Mouse (Mus musculus): ENCODE measurements at regions not wholly inside any gene's neighbourhood (a gene's known extent, or its start where the extent isn't known, plus 50 kb on each side); places are given as distances from the start of the nearest gene placed in this dataset.

DNA sequence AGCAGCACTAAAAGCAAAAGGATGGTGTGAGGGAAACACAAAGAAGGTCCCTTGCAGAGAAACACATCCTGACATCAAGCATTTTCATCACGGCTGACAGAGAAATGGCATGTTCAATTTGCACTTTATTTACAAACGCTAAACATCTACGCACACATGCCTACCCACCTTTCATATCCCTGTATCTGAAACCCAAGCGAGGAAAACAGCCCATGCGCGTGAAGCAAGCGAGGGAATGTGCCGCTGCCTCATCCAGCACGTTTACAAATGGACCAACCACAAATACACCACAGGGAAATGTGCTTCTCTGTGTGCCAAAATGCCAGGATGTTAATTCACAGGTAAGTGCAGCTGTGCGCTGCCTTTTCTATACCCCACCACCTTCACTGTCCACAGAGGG is 399.7 kb upstream of the Pou3f3 start:
- no peak for DNase-seq (ENCODE audit: low spot score in 2 of 2)

DNA sequence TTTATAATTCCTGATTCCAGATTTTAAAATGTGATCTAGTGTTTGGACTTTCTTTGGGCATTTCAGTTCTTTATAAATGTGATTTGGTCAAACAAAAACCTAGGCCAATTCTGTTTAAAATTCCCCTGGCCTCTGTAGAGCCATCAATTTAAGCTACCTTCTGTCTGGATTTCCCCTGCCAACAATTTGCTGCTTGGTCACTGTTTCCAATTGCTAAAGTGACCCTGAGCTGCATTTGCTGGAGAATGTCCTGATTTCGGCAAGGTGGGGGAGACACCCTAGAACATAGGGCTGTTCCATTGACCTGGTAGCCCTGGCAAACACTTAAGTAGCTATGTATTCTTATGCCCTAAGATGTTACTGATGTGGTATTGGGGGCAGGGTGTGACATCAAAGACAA is 386.3 kb upstream of the Pou3f3 start:
- no peak for DNase-seq (ENCODE audit: low spot score in 2 of 2)

DNA sequence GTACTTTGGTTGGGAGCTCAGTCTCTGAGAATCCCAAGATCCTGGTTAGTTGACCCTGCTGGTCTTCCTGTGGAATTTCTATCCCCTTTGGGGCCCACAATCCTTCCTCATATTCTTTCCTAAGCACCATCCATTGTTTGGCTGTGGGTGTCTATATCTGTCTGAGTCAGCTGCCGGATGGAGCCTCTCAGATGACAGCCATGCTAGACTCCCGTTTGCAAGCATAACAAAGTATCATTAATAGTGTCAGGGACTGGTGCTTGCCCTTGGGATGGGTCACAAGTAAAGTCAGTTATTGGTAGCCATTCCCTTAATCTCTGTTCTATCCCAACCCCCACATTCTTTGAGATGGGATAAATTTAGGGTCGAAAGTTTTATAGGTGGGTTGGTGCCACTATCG is 382.1 kb upstream of the Pou3f3 start:
- no peak for DNase-seq (ENCODE audit: low spot score in 2 of 2)

DNA sequence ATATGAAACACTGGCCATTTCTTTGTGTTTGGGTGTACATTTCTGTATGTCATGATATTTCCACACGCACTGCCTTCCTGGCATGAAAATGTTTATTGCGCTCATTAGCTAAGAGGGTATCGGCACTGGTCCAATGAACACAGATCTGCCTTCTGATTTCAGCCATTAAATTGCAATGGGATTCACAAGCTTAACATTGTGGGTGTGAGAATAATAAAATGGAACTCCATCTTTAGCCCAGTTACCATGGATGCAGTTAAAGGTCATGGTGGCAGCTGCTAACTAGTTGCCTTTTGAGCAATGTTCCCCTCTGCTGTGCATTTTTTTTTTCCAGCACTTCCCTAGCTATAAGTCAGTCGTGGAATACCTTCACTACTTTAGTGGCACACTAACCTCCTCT is 343.7 kb upstream of the Pou3f3 start:
- no peak for DNase-seq (ENCODE audit: low spot score in 2 of 2)

DNA sequence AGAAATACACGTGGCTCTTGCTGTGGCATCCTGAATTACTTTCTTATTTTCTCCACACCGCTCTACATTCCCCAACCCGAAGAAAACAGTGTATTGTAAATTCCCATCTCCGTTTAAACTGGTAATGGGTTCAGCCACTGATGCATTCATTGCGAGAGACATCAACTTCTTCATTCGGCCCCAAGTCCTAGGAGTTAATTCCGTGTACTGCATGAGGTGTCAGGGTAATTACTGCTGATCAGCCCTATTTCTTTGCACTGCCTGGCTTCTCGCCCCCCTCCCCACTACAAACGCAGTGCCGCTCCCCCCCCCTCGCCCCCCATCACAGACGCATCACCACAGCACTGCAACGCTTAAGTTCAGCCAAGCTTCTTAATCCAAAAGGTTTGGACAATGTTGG is 343.2 kb upstream of the Pou3f3 start:
- no peak for DNase-seq (ENCODE audit: low spot score in 2 of 2)

DNA sequence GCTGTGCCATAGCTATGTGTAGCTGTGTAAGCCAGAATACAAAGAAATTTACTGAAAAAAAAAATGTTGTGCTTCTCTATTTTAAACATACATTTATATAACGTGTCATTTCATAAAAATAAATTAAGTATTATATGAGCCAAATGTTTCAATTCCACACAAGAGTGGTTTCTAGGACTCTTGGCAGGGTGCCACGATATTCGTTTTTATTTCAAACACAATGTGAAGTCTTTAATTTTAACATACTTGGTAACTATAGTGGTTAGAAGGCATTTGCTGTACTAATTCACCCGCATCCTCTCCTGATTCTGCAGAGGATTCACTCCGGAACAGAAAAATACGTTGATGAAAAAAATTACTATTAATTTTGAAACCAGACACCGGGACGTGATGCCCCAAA is 342.5 kb upstream of the Pou3f3 start:
- DNase-seq (ENCODE audit: low spot score in 2 of 2), result no peak

DNA sequence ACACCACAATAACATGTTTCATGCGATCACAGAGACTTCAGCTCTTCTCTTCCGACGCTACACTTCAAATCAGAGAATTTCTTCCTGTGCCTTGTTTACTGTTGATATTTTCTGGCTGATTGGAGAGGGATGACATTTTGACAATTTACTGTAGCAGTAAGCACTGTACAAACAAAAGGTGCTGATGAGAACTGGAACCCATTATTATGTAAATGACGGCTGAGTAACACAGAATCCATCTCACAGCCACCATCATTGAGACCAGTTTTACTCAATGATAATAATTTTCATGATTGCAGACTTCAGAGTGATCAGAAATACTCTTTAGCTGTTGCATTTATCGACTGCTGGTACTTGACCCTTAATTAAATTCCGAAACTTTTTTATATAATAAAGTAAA is 341.5 kb upstream of the Pou3f3 start:
- no peak for DNase-seq (ENCODE audit: low spot score in 2 of 2)

DNA sequence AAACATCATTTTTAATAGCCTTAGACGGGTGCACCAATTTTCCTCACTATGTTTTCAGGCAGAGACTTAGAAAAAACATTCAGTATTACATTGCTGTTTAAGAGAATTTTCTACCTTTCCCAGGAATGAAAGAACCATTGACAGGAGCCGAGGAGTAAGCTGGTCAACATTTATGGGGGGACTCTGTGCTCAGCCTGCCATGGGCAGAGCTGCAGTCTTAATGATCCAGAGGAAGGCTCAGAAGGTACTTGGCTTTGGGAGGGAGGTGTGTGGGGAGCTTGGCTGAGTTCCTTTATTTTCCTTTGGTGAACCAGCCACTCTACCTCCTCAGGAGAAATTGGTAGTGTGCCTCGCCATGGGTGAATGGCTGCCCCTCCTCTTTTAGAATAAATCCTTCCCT is 333.1 kb upstream of the Pou3f3 start:
- no peak for DNase-seq (ENCODE audit: low spot score in 2 of 2)

DNA sequence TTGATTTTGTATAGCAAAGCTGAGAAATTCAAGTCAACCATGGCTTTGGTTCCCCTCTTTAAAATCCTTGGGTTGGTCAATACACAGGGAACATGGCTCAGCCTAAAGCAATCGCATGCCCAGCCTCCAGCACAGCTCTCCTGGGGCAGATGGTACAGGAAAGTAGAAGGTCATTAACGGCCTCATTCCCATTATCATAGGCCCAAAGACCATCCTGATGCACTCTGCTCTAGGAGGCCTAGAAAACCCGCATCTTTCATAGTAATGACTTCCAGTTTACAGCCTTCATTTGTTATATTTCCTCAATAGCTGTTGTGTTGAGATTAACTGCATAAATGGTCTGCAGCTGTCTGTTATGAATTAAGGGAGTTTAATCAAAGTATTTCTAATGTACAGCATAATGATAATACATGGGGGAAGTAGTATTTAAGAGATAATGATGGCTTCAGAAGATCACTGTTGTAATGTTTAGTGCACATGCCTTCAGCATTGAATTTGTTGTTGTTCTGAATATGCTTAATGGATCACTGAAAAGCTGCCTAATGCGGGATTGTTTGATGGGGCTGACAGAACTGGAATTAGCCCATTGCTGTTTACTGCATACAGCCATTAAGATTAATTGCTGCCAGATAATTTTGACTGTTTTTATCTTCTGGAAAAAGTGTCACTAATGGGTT is 329.8 kb upstream of the Pou3f3 start:
- no peak for DNase-seq (ENCODE audit: low spot score in 2 of 2)

DNA sequence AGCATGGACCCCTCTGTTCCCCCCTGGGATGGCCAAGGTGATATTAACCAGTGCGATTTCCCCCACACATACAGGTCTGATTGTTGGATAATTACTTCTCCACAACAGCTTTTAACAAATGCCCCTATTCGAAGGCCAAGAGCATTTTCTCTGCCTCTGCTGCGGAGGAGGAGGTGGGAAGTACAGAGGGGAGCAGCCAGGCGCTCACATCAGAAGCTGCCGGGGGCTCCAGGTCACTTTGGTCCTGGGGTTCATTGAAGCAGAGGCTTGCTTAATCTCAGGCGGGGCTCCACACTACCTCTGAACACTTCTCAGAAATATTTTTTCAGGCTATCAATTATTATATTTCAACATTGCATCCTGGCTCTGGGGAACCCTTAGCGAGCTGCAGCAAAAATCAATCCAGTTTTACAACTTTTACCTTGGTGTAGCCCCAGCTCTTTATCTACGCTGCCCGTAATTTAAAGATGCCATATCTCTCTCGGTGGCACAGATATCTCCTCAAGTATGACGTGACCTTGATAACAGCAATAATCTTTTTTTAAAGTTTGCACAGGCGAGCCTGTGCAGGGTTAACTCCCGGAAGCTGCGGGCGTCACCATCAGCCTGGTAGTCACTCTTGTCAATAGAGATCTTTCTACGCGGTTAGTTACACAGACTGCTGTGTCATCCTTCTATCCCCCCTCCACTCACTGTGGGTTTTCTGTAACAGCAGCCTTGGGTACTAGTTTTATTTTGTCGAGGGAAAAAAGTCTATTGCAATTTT is 307.5 kb upstream of the Pou3f3 start:
- no peak for DNase-seq (ENCODE audit: low spot score in 2 of 2)

DNA sequence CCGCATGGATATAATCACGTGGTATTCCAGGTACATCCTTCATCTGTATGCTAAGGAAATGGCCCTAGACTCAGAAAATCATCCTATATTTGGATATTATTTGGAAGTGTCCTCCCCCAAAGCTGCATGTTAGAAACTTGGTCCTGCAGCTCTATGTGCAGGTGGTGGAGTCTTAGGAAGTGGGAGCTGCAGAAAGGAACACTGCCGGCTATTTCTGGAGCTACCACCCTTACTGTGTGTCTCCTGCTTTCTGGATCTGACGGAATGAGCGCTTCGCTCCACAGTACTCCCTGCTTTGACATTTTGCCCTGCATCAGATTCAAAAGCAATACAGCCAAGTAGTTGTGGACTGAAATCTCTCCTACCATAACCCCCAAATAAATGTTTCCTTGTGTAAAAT is 306.8 kb upstream of the Pou3f3 start:
- DNase-seq (ENCODE audit: low spot score in 2 of 2), result no peak

DNA sequence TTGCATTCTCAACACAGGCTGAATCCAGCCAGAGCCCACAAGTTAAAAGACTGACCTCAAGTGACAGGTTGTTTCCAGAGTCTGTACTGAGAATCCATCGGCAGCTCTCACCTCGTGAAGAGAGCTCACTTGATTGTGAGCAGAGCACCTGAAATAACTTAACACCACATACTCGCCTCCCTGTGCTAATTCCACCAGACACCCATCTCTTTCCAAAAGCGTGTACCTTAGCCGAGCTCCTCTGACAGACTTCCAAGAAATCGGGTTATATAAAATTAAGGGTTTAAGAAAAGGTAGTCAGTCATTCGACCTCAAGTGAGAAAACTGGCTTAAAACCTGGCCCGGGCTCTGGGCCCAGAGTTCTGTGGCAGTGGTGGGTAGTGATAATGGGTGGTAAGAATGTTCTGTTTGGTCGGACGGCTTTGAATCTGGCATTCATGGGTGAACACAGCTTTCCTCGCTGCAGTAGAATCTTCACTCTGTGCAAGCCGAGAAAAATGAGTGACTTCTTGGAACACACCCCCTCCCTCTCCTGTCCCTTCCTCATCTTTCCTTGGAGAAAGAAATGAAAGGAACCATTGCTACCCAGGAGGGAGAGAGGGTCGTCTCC is 299.8 kb upstream of the Pou3f3 start:
- DNase-seq (ENCODE audit: low spot score in 2 of 2), result no peak

DNA sequence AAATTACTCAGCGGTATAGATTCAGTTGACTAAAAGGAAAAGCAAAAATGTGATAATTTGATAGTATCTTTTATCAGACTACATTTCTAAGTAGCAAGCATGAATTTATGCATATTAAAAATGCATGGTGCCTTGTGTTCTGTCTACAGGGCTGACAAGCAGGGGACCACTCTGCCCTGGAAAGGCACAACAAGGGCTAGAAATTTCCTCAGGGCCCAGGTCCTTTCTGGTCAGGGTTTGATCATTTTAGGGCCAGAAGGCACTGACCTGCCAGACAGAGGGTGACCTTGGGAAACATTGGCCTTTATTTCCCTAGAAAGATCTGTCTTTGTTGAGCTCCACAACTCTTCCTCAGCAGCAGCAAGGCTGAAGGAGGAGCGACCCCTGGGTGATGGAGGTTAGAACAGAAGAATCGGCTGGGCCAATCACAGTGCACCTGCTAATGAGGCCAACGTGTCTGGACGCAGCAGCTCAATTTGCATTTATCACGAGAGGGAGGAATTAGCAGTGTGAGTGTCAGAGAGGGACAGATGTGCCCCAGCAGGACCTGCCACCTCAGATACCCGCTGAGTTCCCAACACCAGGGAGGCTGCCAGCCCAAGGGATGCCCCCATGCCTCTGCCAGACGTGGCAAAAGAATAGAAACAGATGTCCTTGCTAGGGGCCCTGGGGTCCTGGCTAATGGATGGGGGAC is 297.0 kb upstream of the Pou3f3 start:
- DNase-seq (ENCODE audit: low spot score in 2 of 2), result no peak

DNA sequence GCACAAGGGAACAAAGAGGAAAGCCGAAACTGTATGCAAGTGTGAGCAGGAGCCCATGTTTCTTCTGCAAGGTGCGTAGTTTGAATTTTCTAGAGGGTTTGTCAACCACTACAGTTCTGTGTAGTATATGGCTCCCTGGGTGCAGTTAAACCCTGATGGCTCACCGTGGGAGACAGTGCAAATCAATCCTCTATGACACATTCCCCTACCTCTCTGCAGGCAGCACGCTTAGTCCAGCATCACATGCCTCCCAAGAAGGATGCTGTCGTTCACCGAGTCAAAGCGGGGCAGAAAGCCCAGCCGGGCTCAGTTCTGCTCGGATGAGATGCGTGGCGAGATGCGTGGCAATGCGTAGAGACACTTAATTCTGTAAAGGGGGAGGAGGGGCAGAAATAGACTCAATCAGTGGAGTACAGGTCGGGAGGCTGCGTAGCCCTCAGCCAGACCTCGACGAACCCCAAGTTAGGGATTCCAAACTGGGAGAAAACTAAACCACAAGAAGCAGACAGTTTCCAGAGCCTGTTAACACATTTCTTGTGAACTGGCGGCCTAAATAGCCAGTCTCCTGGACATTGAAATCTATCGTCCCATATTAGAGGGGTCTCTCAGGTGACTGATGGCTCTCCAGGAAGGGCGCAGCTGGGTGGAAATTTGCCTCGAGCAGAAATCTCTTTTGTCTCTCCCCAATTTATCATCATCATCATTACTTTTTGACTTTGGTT is 279.6 kb upstream of the Pou3f3 start:
- DNase-seq (ENCODE audit: low spot score in 2 of 2), result no peak

DNA sequence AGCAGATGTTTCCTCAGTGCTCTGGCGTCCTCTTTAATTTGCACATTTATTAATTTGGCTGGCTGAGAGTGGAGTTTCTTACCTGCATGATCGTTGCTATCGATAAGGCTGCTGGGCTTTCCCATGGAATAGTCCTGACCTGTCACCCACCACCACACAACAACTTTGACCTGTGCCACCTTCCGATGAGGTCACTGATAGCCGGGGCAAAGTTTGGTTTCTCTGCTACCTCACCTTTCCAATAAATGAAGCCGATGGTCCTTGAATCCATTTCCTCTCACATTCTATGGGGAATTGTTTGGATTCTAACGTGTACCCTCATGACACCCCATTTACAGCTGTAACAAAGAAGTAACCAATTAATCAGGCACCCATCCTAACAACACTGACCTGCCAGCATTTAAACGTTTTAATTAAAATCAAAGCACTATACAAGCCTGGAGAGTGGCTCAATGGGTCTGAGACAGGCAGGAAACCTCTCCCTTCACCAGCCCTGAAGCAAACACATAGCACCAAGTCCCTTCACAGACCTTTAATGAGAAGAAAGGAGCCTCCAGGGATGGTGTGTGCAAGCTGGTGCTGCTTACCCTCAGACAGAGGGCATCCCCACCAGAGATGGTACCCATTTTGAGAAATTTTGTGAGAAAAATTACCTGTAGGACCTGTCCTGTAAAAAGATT is 278.9 kb upstream of the Pou3f3 start:
- DNase-seq (ENCODE audit: low spot score in 2 of 2), result no peak

DNA sequence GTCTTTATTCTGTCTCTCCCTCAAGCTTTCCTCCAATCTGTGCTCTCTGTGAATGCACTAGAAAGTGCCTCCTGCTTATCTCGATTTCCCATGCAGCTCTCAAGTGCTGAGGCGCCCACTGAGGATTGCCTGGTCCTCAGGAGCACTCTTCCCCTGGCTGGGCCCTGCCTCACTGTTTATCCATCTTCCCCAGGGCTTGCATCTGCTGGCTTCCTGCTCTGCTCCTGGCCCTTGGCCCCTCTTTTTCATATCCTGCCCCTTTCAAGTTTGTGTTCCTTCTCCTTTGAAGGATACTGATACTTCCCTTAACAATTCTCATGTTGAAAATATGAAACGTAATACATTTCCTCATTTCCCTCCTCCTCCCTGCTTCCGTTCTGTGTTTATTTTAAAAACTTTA is 277.8 kb upstream of the Pou3f3 start:
- DNase-seq (ENCODE audit: low spot score in 2 of 2), result no peak

DNA sequence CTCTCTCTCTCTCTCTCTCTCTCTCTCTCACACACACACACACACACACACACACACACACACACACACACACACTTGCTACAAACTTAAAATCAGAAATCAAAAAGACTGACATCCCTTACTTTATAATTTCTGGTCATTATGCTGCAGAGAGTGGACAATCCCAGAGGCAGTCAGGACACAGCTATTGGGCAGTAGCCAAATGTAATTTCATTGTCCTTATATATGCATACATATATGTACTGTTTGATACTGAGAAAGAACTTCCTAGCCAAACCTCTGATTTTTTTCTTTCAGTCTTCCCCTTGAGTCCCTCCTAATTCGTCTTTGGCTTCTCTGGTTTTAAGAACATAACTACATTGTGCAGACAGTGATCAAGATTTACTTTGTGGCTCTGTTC is 277.3 kb upstream of the Pou3f3 start:
- no peak for DNase-seq (ENCODE audit: low spot score in 2 of 2)

DNA sequence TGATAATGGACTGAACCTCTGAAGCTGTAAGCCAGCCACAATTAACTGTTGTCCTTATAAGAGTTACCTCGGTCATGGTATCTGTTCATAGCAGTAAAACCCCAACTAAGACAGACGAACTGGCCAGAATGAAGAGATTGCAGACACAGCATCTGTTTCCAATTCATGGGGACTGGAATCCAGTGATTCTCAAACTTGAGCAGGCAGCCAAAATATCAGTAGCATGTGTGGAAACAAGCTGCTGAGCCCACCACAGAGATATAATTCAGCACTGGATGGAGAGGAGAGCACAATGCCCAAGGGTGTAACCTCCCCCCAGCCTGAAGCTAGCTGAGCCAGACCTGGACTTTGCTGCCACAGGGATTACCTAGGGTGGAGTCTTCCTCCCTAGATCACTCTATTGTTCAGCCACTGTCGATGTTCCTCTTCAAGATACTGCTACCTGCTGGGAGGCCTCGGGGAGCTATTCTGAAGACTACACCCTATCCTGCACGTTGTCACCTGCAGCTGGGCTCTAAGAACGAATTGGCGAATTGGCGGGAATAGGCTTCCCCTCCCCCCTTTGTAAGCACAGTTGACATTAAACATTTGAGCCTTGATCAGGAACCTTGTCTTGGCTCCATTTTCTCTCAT is 259.1 kb upstream of the Pou3f3 start:
- DNase-seq (ENCODE audit: low spot score in 2 of 2), result no peak

DNA sequence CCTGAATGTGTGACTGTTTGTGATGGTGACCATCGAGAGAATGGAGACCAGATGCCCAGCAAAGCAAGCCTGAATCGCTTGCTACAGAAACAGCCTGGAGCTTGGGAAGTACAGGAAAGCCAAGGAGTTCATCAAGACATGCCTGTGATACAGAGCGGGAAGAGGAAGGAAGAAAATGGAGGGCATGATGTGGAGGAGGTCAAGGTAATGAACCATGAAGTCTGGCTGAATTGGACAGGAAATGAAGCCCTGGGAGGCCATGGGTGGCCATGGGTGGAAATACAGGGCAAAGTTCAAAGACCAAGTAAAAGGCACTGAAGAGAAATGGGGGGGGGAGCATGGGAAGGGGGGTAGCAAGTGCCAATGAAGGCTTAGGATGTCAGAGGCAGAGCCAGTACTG is 227.2 kb upstream of the Pou3f3 start:
- DNase-seq (ENCODE audit: low spot score in 2 of 2), result no peak

DNA sequence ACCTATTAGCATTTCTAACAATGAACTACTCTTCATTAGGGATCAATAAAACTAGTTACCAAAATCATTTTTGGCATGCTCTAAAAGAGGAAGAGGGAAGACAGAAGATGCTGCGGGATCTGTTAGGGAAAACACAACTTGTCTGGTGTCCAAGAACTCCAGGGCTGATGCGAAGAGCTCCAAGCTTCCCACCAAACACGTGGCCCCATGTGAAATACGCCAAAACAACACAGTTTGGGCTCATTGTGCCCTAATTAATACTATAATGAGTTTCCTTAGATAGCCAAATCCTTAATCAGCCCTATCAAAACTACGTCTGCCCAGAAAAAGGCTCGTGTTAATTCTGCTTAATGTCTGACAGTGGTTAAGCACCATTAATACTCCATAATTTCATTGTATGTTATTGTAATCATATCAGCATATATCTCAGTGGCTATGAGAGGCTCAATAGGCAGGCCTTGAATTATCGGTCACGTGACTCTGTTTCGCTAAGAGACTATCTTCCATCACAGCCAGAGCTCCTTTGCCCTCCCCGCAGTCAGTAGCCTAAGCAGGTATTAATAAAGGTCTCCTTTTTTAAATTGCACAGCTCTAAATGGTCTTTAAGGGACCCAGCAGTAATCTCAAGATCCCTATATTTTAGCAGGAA is 223.6 kb upstream of the Pou3f3 start:
- no peak for DNase-seq (ENCODE audit: low spot score in 2 of 2)

Data from heart, adult 9 months (tissue).